Mouse (Mus musculus) bone marrow macrophage, adult 2 months (primary cell): ENCODE results near the gene Cpa5.

Source experiments
- CTCF ChIP-seq: IDR thresholded peaks from 2 replicates; pipeline ENCODE4 v1.5.1; 2012; ENCODE audit warnings: low read depth, mild to moderate bottlenecking, low read length, moderate library complexity
- POLR2A ChIP-seq: IDR thresholded peaks from 2 replicates; pipeline ENCODE4 v1.6.1; 2012; ENCODE audit warnings: mild to moderate bottlenecking, low read depth, low read length, borderline replicate concordance

- TF ChIP-seq CTCF, result no peak
- TF ChIP-seq POLR2A, result no peak
Observed at GRCm38 (mm10) chr6:30673764-30674561, 63.2 kb downstream of the Cpa5 start.
